Mouse (Mus musculus) adrenal gland (tissue): ENCODE data around the gene Actr5.

Experiments used
- intact Hi-C: fragments of 180-260 bp; cut with DNase I; formaldehyde crosslinking; loops from one replicate; pipeline ENCODE4 v1.15.1; 2025
- long read RNA-seq, 2 experiments: library from polyadenylated mRNA; unstranded; transcript quantifications; one replicate each; pipeline ENCODE4 v2.0.0; 2020; ENCODE audit warnings: borderline replicate concordance in 1 of 2; ENCODE audit not compliant: insufficient replicate concordance in 1 of 2

Actr5 gene
- long read RNA-seq, experiment 1, transcript Actr5-201 (9 exons, 2,402 nt): major isoform, 12 of 15 reads
- long read RNA-seq, experiment 1, partial matches to known transcripts: 1 of 15 reads
- long read RNA-seq, experiment 1, other reads (novel, unspliced or antisense): 2 of 15 reads
- long read RNA-seq, experiment 2, transcript Actr5-201 (9 exons, 2,402 nt): major isoform, 6 of 15 reads
- long read RNA-seq, experiment 2, partial matches to known transcripts: 0 of 15 reads
- long read RNA-seq, experiment 2, other reads (novel, unspliced or antisense): 6 of 15 reads

GRCm38 (mm10) chr2:158624718-158625222, at the start of gene Actr5:
Actr5 (plus strand) TSS chr2:158624888.
- intact Hi-C loops: loop anchor here (5.0 kb wide), 1 partner anchor 72 kb away; no protein-coding TSS in a partner anchor

- intact Hi-C loops: no loop called here
These were observed 44.7 kb upstream of the Actr5 start for GRCm38 (mm10) chr2:158579979-158580378.

GRCm38 (mm10) chr2:158584621-158585358, 39.9 kb upstream of the Actr5 start:
- intact Hi-C loops: no loop called here

- intact Hi-C loops: no loop called here
These were observed 36.0 kb upstream of the Actr5 start for GRCm38 (mm10) chr2:158588524-158589271.

DNA sequence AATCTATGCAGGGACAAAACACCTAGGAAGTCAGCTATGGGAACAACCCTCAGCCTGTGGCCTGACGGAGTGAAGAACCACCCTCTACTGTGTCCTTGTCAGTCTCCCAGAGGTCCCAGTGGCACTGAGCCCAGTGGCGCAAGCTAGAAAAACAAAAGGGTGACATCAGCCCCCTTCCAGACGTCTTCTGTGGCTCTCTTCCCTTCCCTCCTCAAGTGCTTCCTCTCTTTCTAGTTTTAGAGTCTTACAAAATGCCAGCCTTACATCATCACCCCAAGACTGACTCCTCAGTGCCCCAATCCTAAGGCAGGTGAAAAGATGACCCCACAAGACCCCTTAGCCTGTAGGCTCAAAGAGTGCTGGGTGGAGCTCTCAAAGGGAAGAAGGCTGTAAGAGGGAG, 34.2 kb upstream of the Actr5 start:
- intact Hi-C loops: no loop called here

- intact Hi-C loops: no loop called here
These were observed 33.4 kb upstream of the Actr5 start for GRCm38 (mm10) chr2:158591286-158591685.

- intact Hi-C loops: no loop called here
These were observed 31.3 kb upstream of the Actr5 start for GRCm38 (mm10) chr2:158593371-158593770.

DNA sequence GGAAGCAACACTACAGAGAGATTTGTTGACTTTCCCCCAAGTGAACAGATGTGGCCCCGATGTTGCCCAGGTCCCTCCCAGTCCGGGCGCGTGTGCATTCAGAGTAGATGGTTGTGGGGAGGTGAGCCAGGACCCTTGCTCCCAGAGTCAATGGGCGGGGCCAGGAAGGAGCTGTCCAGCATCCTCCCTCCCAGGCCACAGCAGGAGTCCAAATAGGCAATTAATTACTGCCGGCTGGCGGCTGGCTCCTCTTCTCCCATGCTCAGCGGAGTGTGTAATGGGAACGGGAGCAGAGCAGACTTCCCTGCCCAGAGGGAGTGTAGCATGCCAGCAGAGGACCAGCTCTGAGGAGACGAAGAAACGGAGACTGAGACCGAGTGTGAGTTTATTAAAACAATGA, 29.6 kb upstream of the Actr5 start:
- intact Hi-C loops: no loop called here

DNA sequence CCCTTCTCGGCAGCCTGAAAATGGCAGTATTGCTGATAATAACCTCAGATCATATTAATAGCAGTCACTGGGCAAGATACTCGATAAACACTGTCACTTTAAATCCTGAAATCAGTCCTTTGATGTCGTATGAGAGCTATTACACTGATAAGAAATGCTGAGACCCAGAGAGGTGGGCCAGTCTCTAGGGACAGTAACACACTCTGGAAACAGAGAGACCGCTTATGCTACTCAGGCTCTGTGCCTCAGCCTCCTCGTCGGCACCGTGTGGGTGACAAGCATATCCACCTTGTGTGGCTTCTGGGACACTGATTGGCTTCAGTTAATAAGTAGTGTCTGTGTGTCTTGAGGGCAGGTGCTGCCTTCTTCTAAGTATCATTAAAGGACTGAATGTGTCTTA, 29.1 kb upstream of the Actr5 start:
- intact Hi-C loops: no loop called here

DNA sequence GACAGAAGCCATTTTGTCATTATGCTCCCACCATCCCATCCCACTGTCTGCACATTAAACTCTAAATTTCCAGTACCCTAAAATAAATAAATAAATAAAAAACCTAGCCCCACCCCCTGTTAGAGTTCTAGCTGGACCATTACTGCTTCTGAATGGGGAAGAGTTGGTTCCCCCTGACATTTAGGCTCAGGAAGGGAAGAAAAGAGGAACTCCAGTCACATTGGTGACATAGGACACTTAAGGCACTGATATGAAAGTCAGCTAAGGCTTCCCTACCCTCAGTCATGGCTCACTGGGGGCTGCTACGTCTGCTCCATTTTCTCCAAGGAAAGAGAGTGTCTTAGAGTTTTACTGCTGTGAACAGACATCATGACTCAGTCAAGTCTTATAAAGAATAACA, 27.9 kb upstream of the Actr5 start:
- intact Hi-C loops: no loop called here

- intact Hi-C loops: no loop called here
These were observed 24.2 kb upstream of the Actr5 start for GRCm38 (mm10) chr2:158600517-158600916.

GRCm38 (mm10) chr2:158601326-158601725, 23.4 kb upstream of the Actr5 start:
- intact Hi-C loops: no loop called here

- intact Hi-C loops: no loop called here
These were observed 22.0 kb upstream of the Actr5 start for GRCm38 (mm10) chr2:158602663-158603062.

GRCm38 (mm10) chr2:158606511-158606964, 18.1 kb upstream of the Actr5 start:
- intact Hi-C loops: no loop called here

DNA sequence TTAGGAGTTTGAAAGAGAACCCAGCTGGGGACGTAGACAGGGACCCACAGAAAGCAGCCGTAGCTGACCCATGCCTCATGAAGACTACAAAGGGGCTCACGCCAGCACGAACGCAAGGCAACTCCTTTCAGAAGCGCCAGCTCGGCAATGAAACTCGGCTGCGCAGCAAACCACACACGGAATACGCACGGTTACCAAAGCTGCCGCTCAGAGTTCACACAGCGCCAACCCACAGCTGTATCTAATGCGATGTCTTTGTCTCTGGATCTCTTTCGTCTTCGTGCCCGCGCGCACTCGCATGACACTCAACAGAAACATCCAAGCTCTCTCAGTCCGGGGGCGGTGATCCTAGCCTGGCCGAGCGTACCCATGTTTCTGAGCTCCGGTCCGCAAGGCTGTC, 15.0 kb upstream of the Actr5 start:
- intact Hi-C loops: no loop called here

DNA sequence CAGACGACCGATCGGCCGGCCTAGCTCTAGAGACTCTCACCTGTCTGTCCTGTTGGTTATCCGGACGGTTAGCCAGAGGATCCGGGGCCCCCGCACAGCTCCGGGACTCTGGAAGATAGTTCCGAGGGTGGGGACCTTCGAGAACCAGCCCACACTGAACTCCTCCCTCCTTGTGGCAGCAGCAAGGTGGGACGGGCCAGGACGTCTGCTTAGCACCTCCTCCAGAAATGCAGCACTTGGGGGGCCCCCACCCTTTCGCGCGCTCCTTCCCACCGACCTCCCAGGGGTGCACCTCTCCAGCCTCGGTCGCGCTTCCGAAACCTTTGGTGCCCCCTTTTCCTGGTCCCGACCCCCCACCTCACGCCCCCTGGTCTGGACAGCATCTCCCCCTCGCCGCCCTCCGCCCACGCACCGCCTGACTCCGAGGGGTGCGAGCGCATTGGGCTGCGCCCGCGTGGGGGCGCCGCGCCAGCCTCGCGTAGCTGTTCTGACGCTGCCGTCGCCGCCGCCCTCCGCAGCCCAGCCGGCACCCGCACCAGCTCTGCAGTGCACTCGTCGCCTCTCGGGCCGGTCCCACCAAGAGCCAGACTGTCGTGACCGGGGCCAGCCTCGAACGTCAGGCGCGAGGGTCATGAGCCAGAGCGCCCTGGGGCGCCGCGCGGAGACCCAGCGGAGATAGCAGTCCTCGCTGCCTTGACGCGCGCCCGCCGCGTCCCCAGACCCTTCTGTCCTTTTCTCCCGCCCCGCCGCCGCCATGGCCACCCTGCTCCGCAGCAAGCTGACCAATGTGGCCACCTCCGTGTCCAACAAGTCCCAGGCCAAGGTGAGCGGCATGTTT, 14.0 kb upstream of the Actr5 start, which contains the start of gene Slc32a1:
Gene Slc32a1, plus strand, starts transcription at position 280 of the 838 bp plus-strand sequence.
- intact Hi-C loops: no loop called here

DNA sequence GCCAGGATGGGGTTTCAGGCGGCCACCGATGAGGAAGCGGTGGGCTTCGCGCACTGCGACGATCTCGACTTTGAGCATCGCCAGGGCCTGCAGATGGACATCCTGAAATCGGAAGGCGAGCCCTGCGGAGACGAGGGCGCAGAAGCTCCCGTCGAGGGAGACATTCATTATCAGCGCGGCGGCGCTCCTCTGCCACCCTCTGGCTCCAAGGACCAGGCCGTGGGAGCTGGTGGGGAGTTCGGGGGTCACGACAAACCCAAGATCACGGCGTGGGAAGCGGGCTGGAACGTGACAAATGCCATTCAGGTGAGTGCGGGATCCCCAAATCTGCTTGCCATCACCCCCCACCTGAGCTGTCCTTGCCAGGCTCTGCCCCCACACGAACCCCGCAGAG, 13.4 kb upstream of the Actr5 start:
- intact Hi-C loops: no loop called here

- intact Hi-C loops: no loop called here
These were observed 12.7 kb upstream of the Actr5 start for GRCm38 (mm10) chr2:158611726-158612670.

GRCm38 (mm10) chr2:158612671-158613250, 11.9 kb upstream of the Actr5 start:
- intact Hi-C loops: no loop called here
